Mouse (Mus musculus) C2C12 (cell line): ENCODE data around the gene Abca1.

Experiments used
- CEBPB ChIP-seq: IDR thresholded peaks from one replicate; pipeline ENCODE4 v1.6.1; 2011; ENCODE audit warnings: low read depth, mild to moderate bottlenecking, control low read depth, moderate library complexity
- CTCF ChIP-seq: IDR thresholded peaks from one replicate; pipeline ENCODE4 v1.5.1; 2011; ENCODE audit not compliant: control insufficient read depth, insufficient read depth, insufficient read length

GRCm38 (mm10) chr4:53111919-53112355, 47.8 kb downstream of the Abca1 start:
- TF ChIP-seq CEBPB (no peak), CTCF (no peak)
